Mouse (Mus musculus) lung, postnatal 0 days (tissue): ENCODE results near the gene Babam2. TPM values are rescaled to one million over a fixed set of nuclear protein-coding genes. Genes with fewer than 3 reads are reported as not detected.

Experiments
- ATAC-seq: fragments of 200-750 bp; cut with Nextera tagmentation; 2 replicates; pipeline ENCODE4 v1.8.0; 2017; ENCODE audit warnings: moderate library complexity
- DNase-seq: peaks from one replicate; pipeline ENCODE4 v3.0.0-alpha.2; 2016; ENCODE audit warnings: low spot score
- H3K27ac ChIP-seq: fragments of 300-500 bp; sonication (generic); 2 replicates; pipeline ENCODE4 v1.5.1; 2014; ENCODE audit warnings: antibody characterized with exemption, mild to moderate bottlenecking, low read length, mixed read lengths
- H3K27me3 ChIP-seq: fragments of 300-500 bp; sonication (generic); replicated peaks from 2 replicates; pipeline ENCODE4 v1.6.1; 2014; ENCODE audit warnings: low read length, mixed read lengths; ENCODE audit not compliant: insufficient read depth
- H3K36me3 ChIP-seq: fragments of 300-500 bp; sonication (generic); 2 replicates; pipeline ENCODE4 v1.6.1; 2014; ENCODE audit warnings: low read length, mixed read lengths; ENCODE audit not compliant: insufficient read depth
- H3K4me1 ChIP-seq: fragments of 300-500 bp; sonication (generic); 2 replicates; pipeline ENCODE4 v1.6.1; 2014; ENCODE audit warnings: antibody characterized with exemption, low read depth, low read length, mixed read lengths; ENCODE audit not compliant: insufficient read depth
- H3K4me2 ChIP-seq: fragments of 300-500 bp; sonication (generic); replicated peaks from 2 replicates; pipeline ENCODE4 v1.6.1; 2014; ENCODE audit warnings: low read depth, mild to moderate bottlenecking, low read length, moderate library complexity, mixed read lengths
- H3K4me3 ChIP-seq: fragments of 300-500 bp; sonication (generic); 2 replicates; pipeline ENCODE4 v1.5.1; 2014; ENCODE audit warnings: low read depth, low read length
- H3K9ac ChIP-seq: fragments of 300-500 bp; sonication (generic); replicated peaks from 2 replicates; pipeline ENCODE4 v1.6.1; 2014; ENCODE audit warnings: low read depth, mild to moderate bottlenecking
- H3K9me3 ChIP-seq: fragments of 300-500 bp; sonication (generic); 2 replicates; pipeline ENCODE4 v1.6.1; 2016; ENCODE audit warnings: low read length, mixed read lengths
- CTCF ChIP-seq: IDR thresholded peaks from 2 replicates; pipeline ENCODE4 v1.5.1; 2016; ENCODE audit warnings: antibody characterized with exemption, mild to moderate bottlenecking
- EP300 ChIP-seq: IDR thresholded peaks from 2 replicates; pipeline ENCODE4 v1.6.1; 2016; ENCODE audit warnings: antibody characterized with exemption, mild to moderate bottlenecking, control low read depth
- WGBS: fragments of 180-500 bp; shearing (Covaris S2); extraction: QIAGEN DNeasy Blood & Tissue Kit; methylation state at CpG from one replicate; pipeline ENCODE4 v1.1.7; 2014; 5-methylcytosine and 5-hydroxymethylcytosine counted together
- polyA plus RNA-seq: library from polyadenylated mRNA; unstranded; fragments of >200 nt; fragmentation: Nextera tagmentation; extraction: Ambion mirVana; gene quantifications from 2 replicates; pipeline ENCODE4 v1.2.1, GENCODE M21; 2015

Babam2 gene
- polyA plus RNA-seq, 1 experiment from 2014 or later: 39.4 TPM

- WGBS: 64% methylated on average over 6 of the region's 6 CpGs
- ATAC-seq: no peak; the same call in 1 of the 2 replicates
- no peak overlapping the region for H3K4me2 ChIP-seq
Measured at GRCm38 (mm10) chr5:31904968-31905683, 207.6 kb downstream of the Babam2 start.

GRCm38 (mm10) chr5:31905808-31906207 is 208.3 kb downstream of the Babam2 start:
- H3K27me3 ChIP-seq: no peaks in the 10 kb centered on the region
- peak; percentile 89 for DNase-seq

More at GRCm38 (mm10) chr5:31904968-31905683, 207.6 kb downstream of the Babam2 start:
- Histone ChIP-seq H3K4me1 (peaks cover 8% of the 10 kb centered on the region; the same call in 1 of the 2 replicates), H3K27ac (peak overlapping the region; percentile 75), H3K9me3 (no peaks in the 10 kb centered on the region), H3K36me3 (no peaks in the 10 kb centered on the region), H3K27me3 (no peaks in the 10 kb centered on the region), H3K9ac (no peak overlapping the region), H3K4me3 (no peak overlapping the region)
- DNase-seq: peak; percentile 38
- TF ChIP-seq EP300 (no peak), CTCF (peak; percentile 28)

GRCm38 (mm10) chr5:31906286-31906951 is 208.9 kb downstream of the Babam2 start:
- Histone ChIP-seq H3K36me3 (no peaks in the 10 kb centered on the region), H3K4me2 (no peak overlapping the region), H3K9ac (no peak overlapping the region), H3K27me3 (no peaks in the 10 kb centered on the region), H3K4me3 (no peak overlapping the region), H3K4me1 (peaks cover 8% of the 10 kb centered on the region; the same call in 1 of the 2 replicates), H3K27ac (peak overlapping the region; percentile 58), H3K9me3 (no peaks in the 10 kb centered on the region)
- 78% methylated on average over 7 of the region's 7 CpGs for WGBS
- no peak for TF ChIP-seq EP300
- no peak for TF ChIP-seq CTCF
- ATAC-seq: peak; percentile 44
- peak; percentile 37 for DNase-seq

More at GRCm38 (mm10) chr5:31905808-31906207, 208.3 kb downstream of the Babam2 start:
- no peaks in the 10 kb centered on the region for H3K9me3 ChIP-seq
- TF ChIP-seq CTCF: peak; percentile 12
- TF ChIP-seq EP300: peak; percentile 100
- no peak overlapping the region for H3K4me2 ChIP-seq
- no peaks in the 10 kb centered on the region for H3K36me3 ChIP-seq
- no peak overlapping the region for H3K9ac ChIP-seq
- WGBS: 48% methylated on average over 7 of the region's 7 CpGs
- ATAC-seq: peak; percentile 93
- peaks cover 8% of the 10 kb centered on the region; the same call in 1 of the 2 replicates for H3K4me1 ChIP-seq
- no peak overlapping the region for H3K4me3 ChIP-seq
- H3K27ac ChIP-seq: peak overlapping the region; percentile 75

GRCm38 (mm10) chr5:31907959-31908358 is 210.5 kb downstream of the Babam2 start:
- DNase-seq: peak; percentile 38
- ATAC-seq: no peak
- 58% methylated on average over 2 of the region's 2 CpGs for WGBS
- Histone ChIP-seq H3K9me3 (no peaks in the 10 kb centered on the region), H3K36me3 (no peaks in the 10 kb centered on the region), H3K4me2 (no peak overlapping the region), H3K4me1 (peaks cover 8% of the 10 kb centered on the region; the same call in 1 of the 2 replicates), H3K4me3 (no peak overlapping the region), H3K27ac (no peak overlapping the region), H3K27me3 (no peaks in the 10 kb centered on the region), H3K9ac (no peak overlapping the region)
- TF ChIP-seq CTCF: no peak
- TF ChIP-seq EP300: no peak

- peaks cover 8% of the 10 kb centered on the region; the same call in 1 of the 2 replicates for H3K4me1 ChIP-seq
- H3K27me3 ChIP-seq: no peaks in the 10 kb centered on the region
- no peak overlapping the region for H3K4me3 ChIP-seq
- no peaks in the 10 kb centered on the region for H3K36me3 ChIP-seq
- no peak for ATAC-seq
- no peak overlapping the region for H3K9ac ChIP-seq
- no peak for TF ChIP-seq CTCF
- no peak for TF ChIP-seq EP300
- H3K9me3 ChIP-seq: no peaks in the 10 kb centered on the region
- WGBS: 94% methylated on average over 2 of the region's 2 CpGs
- H3K4me2 ChIP-seq: no peak overlapping the region
- no peak overlapping the region for H3K27ac ChIP-seq
- DNase-seq: no peak
Measured at GRCm38 (mm10) chr5:31908818-31909217, 211.3 kb downstream of the Babam2 start.

- WGBS: 78% methylated on average over 7 of the region's 7 CpGs
- Histone ChIP-seq H3K4me3 (no peak overlapping the region), H3K9ac (no peak overlapping the region), H3K9me3 (no peaks in the 10 kb centered on the region), H3K4me2 (no peak overlapping the region), H3K27ac (no peak overlapping the region), H3K36me3 (no peaks in the 10 kb centered on the region), H3K27me3 (no peaks in the 10 kb centered on the region), H3K4me1 (peaks cover 7% of the 10 kb centered on the region; the same call in 1 of the 2 replicates)
- TF ChIP-seq CTCF: no peak
- TF ChIP-seq EP300: no peak
- ATAC-seq (no peak), DNase-seq (no peak)
Measured at GRCm38 (mm10) chr5:31916241-31916640, 218.8 kb downstream of the Babam2 start.
